Mouse (Mus musculus) heart, adult 2 months (tissue): ENCODE results near the gene Uap1.

Experiments used
- CTCF ChIP-seq: fragments of 200-600 bp; IDR thresholded peaks from 2 replicates; pipeline ENCODE4 v1.8.1; 2022; ENCODE audit warnings: antibody characterized with exemption, mild to moderate bottlenecking, moderate library complexity
- EP300 ChIP-seq: fragments of 200-500 bp; IDR thresholded peaks from 2 replicates; pipeline ENCODE4 v1.6.1; 2011; ENCODE audit warnings: low read depth, low read length, control low read depth; ENCODE audit not compliant: insufficient read depth

DNA sequence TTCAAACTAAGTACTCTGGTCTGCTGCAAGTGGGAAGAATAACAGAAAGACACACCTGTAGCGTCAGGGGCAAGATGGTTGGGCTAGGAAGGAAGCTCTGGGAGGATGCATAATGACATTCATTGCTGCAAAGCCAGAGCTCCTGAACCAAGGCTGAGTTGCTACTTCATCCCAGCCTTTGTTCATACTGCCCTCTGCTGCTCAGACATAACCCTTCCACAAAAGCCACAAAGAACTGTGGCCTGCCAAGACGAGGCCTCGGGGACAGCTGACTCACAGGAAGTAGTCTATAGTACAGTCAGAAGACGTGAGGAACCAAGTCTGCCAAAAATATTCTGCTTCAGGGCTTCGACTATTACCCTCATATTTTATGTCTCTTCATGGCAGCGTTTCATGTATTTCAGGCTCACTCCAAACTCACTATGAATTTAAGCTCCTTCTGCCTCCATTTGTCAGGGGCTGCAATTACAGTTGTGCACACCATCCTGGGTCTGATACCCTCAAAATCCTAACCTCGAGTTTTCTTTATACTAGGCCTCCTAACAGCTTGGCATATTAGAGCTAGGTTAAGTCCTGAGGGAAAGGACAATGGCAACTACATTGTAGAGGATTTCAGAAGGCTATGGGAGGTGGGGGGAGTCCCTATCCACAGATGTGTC, 38.3 kb downstream of the Uap1 start:
- peak; percentile 88 for TF ChIP-seq CTCF
- peak; percentile 86; the same call in 1 of the 2 replicates for TF ChIP-seq EP300
